Mouse (Mus musculus) CH12.LX (cell line): ENCODE results near the gene 2610507B11Rik. TPM values are rescaled to one million over a fixed set of nuclear protein-coding genes. Genes with fewer than 3 reads are reported as not detected.

Source experiments
- DNase-seq: peaks from one replicate; pipeline ENCODE4 v3.0.0-alpha.2; 2013; ENCODE audit errors: extremely low read depth
- H3K27ac ChIP-seq: 2 replicates; pipeline ENCODE4 v1.5.1; 2012; ENCODE audit warnings: low read depth, mild to moderate bottlenecking, control low read depth, moderate library complexity; ENCODE audit not compliant: insufficient read depth
- H3K27me3 ChIP-seq: replicated peaks from 2 replicates; pipeline ENCODE3; 2012; ENCODE audit warnings: inconsistent platforms
- H3K36me3 ChIP-seq, 2 experiments: replicated peaks in 1 of 2; 2 replicates each; pipeline versions ENCODE3 to v1.6.1; 2012; ENCODE audit warnings: inconsistent platforms in 1 of 2, low read length in 1 of 2, mild to moderate bottlenecking in 1 of 2, mixed read lengths in 1 of 2, moderate library complexity in 1 of 2; ENCODE audit not compliant: control insufficient read depth in 1 of 2, insufficient read depth in 1 of 2
- H3K4me1 ChIP-seq, 2 experiments: 2 replicates each; pipeline ENCODE4 v1.6.1; 2012; ENCODE audit warnings: inconsistent platforms in 1 of 2, moderate library complexity in 1 of 2; ENCODE audit not compliant: insufficient read depth in 2 of 2, control insufficient read depth in 1 of 2
- H3K4me2 ChIP-seq: 2 replicates; pipeline ENCODE4 v1.6.1; 2012; ENCODE audit warnings: low read depth, mild to moderate bottlenecking, control low read depth; ENCODE audit not compliant: poor library complexity, insufficient read depth, severe bottlenecking
- H3K4me3 ChIP-seq, 3 experiments: fragments of 150-350 bp in 1 of 3; sonication (generic) in 1 of 3; replicated peaks in 1 of 3; 2 replicates each; pipeline versions ENCODE3 to v1.5.1; 2011 to 2012; ENCODE audit warnings: low read depth in 2 of 3, low read length in 2 of 3, mild to moderate bottlenecking in 2 of 3, moderate library complexity in 2 of 3, control low read depth in 1 of 3, improper control_type of control experiment in 1 of 3, inconsistent platforms in 1 of 3, mixed read lengths in 1 of 3; ENCODE audit not compliant: poor library complexity in 1 of 3
- H3K79me2 ChIP-seq: replicated peaks from 2 replicates; pipeline ENCODE4 v1.6.1; 2012; ENCODE audit warnings: mild to moderate bottlenecking, moderate library complexity; ENCODE audit not compliant: control insufficient read depth, poor library complexity, insufficient read depth, severe bottlenecking; ENCODE audit errors: extremely low read depth
- H3K9ac ChIP-seq: 2 replicates; pipeline ENCODE4 v1.6.1; 2012; ENCODE audit warnings: low read depth, mild to moderate bottlenecking, control low read depth, moderate library complexity; ENCODE audit not compliant: insufficient read depth
- H3K9me3 ChIP-seq: replicated peaks from 2 replicates; pipeline ENCODE3; 2012; ENCODE audit warnings: low read length, inconsistent platforms, mixed read lengths
- BHLHE40 ChIP-seq: IDR thresholded peaks from 2 replicates; pipeline ENCODE4 v1.6.1; 2011; ENCODE audit warnings: mild to moderate bottlenecking, low read depth, low read length, improper control_type of control experiment
- CHD1 ChIP-seq: IDR thresholded peaks from 2 replicates; pipeline ENCODE4 v1.6.1; 2012; ENCODE audit warnings: low read depth, low read length, improper control_type of control experiment, inconsistent platforms
- CHD2 ChIP-seq: IDR thresholded peaks from 2 replicates; pipeline ENCODE4 v1.6.1; 2011; ENCODE audit warnings: low read length, improper control_type of control experiment
- EP300 ChIP-seq: IDR thresholded peaks from 2 replicates; pipeline ENCODE4 v1.6.1; 2011; ENCODE audit warnings: low read length, improper control_type of control experiment
- ETS1 ChIP-seq: conservative IDR thresholded peaks from 2 replicates; pipeline ENCODE4 v1.6.1; 2012; ENCODE audit warnings: low read depth, mild to moderate bottlenecking, inconsistent platforms, low read length, improper control_type of control experiment, moderate library complexity
- HCFC1 ChIP-seq: IDR thresholded peaks from 2 replicates; pipeline ENCODE4 v1.6.1; 2012; ENCODE audit warnings: low read depth, mild to moderate bottlenecking, inconsistent platforms, low read length, improper control_type of control experiment
- JUND ChIP-seq: conservative IDR thresholded peaks from 2 replicates; pipeline ENCODE4 v1.6.1; 2011; ENCODE audit warnings: low read depth, low read length, improper control_type of control experiment
- KAT2A ChIP-seq: IDR thresholded peaks from 2 replicates; pipeline ENCODE4 v1.6.1; 2012; ENCODE audit warnings: low read length, improper control_type of control experiment, inconsistent platforms; ENCODE audit not compliant: insufficient replicate concordance
- MAFK ChIP-seq: IDR thresholded peaks from 2 replicates; pipeline ENCODE4 v1.6.1; 2011; ENCODE audit warnings: low read length, improper control_type of control experiment; ENCODE audit not compliant: insufficient replicate concordance
- MAZ ChIP-seq: IDR thresholded peaks from 2 replicates; pipeline ENCODE4 v1.6.1; 2012; ENCODE audit warnings: low read depth, mild to moderate bottlenecking, inconsistent platforms, low read length, improper control_type of control experiment, moderate library complexity
- MEF2A ChIP-seq: IDR thresholded peaks from 2 replicates; pipeline ENCODE4 v1.6.1; 2014; ENCODE audit warnings: low read depth, mild to moderate bottlenecking, inconsistent platforms, low read length, improper control_type of control experiment, borderline replicate concordance
- NELFE ChIP-seq: IDR thresholded peaks from 2 replicates; pipeline ENCODE4 v1.6.1; 2011; ENCODE audit warnings: low read depth, low read length, improper control_type of control experiment
- NRF1 ChIP-seq: IDR thresholded peaks from 2 replicates; pipeline ENCODE4 v1.6.1; 2014; ENCODE audit warnings: low read depth, mild to moderate bottlenecking, inconsistent platforms, low read length, improper control_type of control experiment, moderate library complexity
- POLR2A ChIP-seq: IDR thresholded peaks from 2 replicates; pipeline ENCODE4 v1.6.1; 2011; ENCODE audit warnings: low read depth, mild to moderate bottlenecking, improper control_type of control experiment, low read length
- POLR2AphosphoS2 ChIP-seq: IDR thresholded peaks from 2 replicates; pipeline ENCODE4 v1.6.1; 2011; ENCODE audit warnings: low read depth, low read length, improper control_type of control experiment
- RCOR1 ChIP-seq: conservative IDR thresholded peaks from 2 replicates; pipeline ENCODE4 v1.6.1; 2012; ENCODE audit warnings: low read depth, mild to moderate bottlenecking, inconsistent platforms, low read length, improper control_type of control experiment
- SIN3A ChIP-seq: IDR thresholded peaks from 2 replicates; pipeline ENCODE4 v1.6.1; 2012; ENCODE audit warnings: low read length, improper control_type of control experiment, inconsistent platforms
- SMC3 ChIP-seq: IDR thresholded peaks from 2 replicates; pipeline ENCODE4 v1.6.1; 2011; ENCODE audit warnings: low read depth, low read length, improper control_type of control experiment
- TBP ChIP-seq: conservative IDR thresholded peaks from 2 replicates; pipeline ENCODE4 v1.6.1; 2011; ENCODE audit warnings: low read depth, low read length, improper control_type of control experiment
- USF1 ChIP-seq: IDR thresholded peaks from 2 replicates; pipeline ENCODE4 v1.6.1; 2014; ENCODE audit warnings: low read depth, mild to moderate bottlenecking, inconsistent platforms, low read length, improper control_type of control experiment
- ZKSCAN1 ChIP-seq: IDR thresholded peaks from 2 replicates; pipeline ENCODE4 v1.6.1; 2012; ENCODE audit warnings: low read depth, inconsistent platforms, low read length, improper control_type of control experiment, borderline replicate concordance
- ZMIZ1 ChIP-seq: IDR thresholded peaks from 2 replicates; pipeline ENCODE4 v1.6.1; 2012; ENCODE audit warnings: low read depth, mild to moderate bottlenecking, inconsistent platforms, low read length, improper control_type of control experiment
- ZNF384 ChIP-seq: IDR thresholded peaks from 2 replicates; pipeline ENCODE4 v1.6.1; 2012; ENCODE audit warnings: low read depth, low read length, improper control_type of control experiment, inconsistent platforms
- dilution Hi-C: fragments of 300-500 bp; cut with MboI; formaldehyde crosslinking; loops from 2 replicates; pipeline ENCODE4 v1.14.3; 2020; ENCODE audit warnings: low sequenced_read_pairs; ENCODE audit not compliant: extremely low pct_unique_long_range_greater_than_20kb, extremely low pct_ligation_motif_present
- in situ Hi-C: fragments of 300-500 bp; cut with MboI; formaldehyde crosslinking; loops from 3 replicates; pipeline ENCODE4 v1.14.3; 2019; ENCODE audit warnings: low sequenced_read_pairs, low pct_ligation_motif_present, low pct_unique_long_range_greater_than_20kb, mixed read lengths
- polyA plus RNA-seq: library from polyadenylated mRNA; unstranded; fragments of >175 nt; gene quantifications from 2 replicates; pipeline ENCODE4 v1.2.1, GENCODE M21; 2012; ENCODE audit warnings: low read depth; ENCODE audit not compliant: insufficient read length
- total RNA-seq, 2 experiments: library from RNA; depleted of rRNA; stranded (reverse); fragments of 300-350 nt in 1 of 2; fragments of >200 nt in 1 of 2; gene quantifications; 2 replicates each; pipeline ENCODE4 v1.2.3; 2012 to 2014

Gene 2610507B11Rik
- total and polyA plus RNA-seq, 3 experiments = 58.9 to 96.9 (median 89.3) TPM

GRCm38 (mm10) chr11:78332676-78333075 is 71.1 kb downstream of the 2610507B11Rik start:
- Histone ChIP-seq H3K79me2 (peaks cover 8% of the 10 kb centered on the region; the same call in 1 of the 2 replicates), H3K36me3 (peaks cover 37 to 60% of the 10 kb centered on the region in 2 experiments), H3K4me2 (no peak overlapping the region), H3K27me3 (no peaks in the 10 kb centered on the region), H3K9me3 (peaks cover 4% of the 10 kb centered on the region), H3K4me1 (peaks cover 0 to 14% of the 10 kb centered on the region in 2 experiments; a peak in 2 of 4 replicates), H3K4me3 (no peak overlapping the region), H3K27ac (no peak overlapping the region), H3K9ac (no peak overlapping the region)
- dilution Hi-C loops = no loop called here
- TF ChIP-seq POLR2A (no peak), BHLHE40 (no peak)
- in situ Hi-C loops = no loop called here
- no peak for DNase-seq

DNA sequence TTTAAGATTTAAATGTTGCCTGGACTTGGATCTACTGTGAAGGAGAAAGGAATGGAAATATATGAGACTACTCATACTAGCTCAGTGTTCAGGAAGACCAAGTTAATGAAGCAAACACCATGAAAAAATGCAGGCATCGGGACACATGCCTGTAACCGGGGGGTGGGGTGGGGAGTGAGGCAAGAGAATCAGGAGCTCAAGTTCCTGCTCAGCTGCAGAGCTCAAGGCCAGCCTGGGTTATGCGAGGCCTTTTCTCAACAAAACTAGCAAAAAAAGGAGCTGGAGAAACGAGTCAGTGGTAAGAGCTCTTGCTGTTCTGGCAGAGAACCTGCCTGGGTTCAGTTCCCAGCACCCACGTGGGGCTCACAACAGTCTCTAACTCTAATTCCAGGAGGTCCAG is 72.4 kb downstream of the 2610507B11Rik start:
- peaks cover 0 to 12% of the 10 kb centered on the region in 2 experiments; a peak in 2 of 4 replicates for H3K4me1 ChIP-seq
- dilution Hi-C loops = no loop called here
- peaks cover 6% of the 10 kb centered on the region; the same call in 1 of the 2 replicates for H3K79me2 ChIP-seq
- in situ Hi-C loops = no loop called here
- H3K4me2 ChIP-seq = no peak overlapping the region
- no peak for TF ChIP-seq EP300
- TF ChIP-seq ZMIZ1 = no peak
- TF ChIP-seq MEF2A = no peak
- no peak for TF ChIP-seq KAT2A
- TF ChIP-seq CHD1 = no peak
- TF ChIP-seq ZKSCAN1 = no peak
- TF ChIP-seq MAZ = no peak
- TF ChIP-seq JUND = no peak
- no peak for TF ChIP-seq RCOR1
- TF ChIP-seq SMC3 = no peak
- TF ChIP-seq ZNF384 = no peak
- TF ChIP-seq USF1 = no peak
- TF ChIP-seq, all 38 proteins: peak for 0
- Histone ChIP-seq H3K9ac (no peak overlapping the region), H3K9me3 (peaks cover 4% of the 10 kb centered on the region), H3K27me3 (no peaks in the 10 kb centered on the region), H3K36me3 (peaks cover 41 to 71% of the 10 kb centered on the region in 2 experiments), H3K27ac (no peak overlapping the region), H3K4me3 (no peak overlapping the region)
- DNase-seq = no peak

GRCm38 (mm10) chr11:78337040-78337439 is 75.5 kb downstream of the 2610507B11Rik start:
- Histone ChIP-seq H3K4me2 (no peak overlapping the region), H3K4me1 (no peaks in the 10 kb centered on the region), H3K9ac (no peak overlapping the region), H3K27ac (no peak overlapping the region), H3K79me2 (no peaks in the 10 kb centered on the region), H3K4me3 (no peak overlapping the region), H3K9me3 (peaks cover 4% of the 10 kb centered on the region), H3K27me3 (no peaks in the 10 kb centered on the region), H3K36me3 (peaks cover 64 to 90% of the 10 kb centered on the region in 2 experiments)
- in situ Hi-C loops (no loop called here), dilution Hi-C loops (no loop called here)
- TF ChIP-seq ZKSCAN1 = no peak
- no peak for TF ChIP-seq NELFE
- TF ChIP-seq NRF1 = no peak
- TF ChIP-seq HCFC1 = no peak
- TF ChIP-seq SMC3 = no peak
- no peak for TF ChIP-seq USF1
- no peak for TF ChIP-seq MAFK
- TF ChIP-seq JUND = no peak
- no peak for TF ChIP-seq CHD2
- no peak for TF ChIP-seq TBP
- no peak for TF ChIP-seq SIN3A
- no peak for TF ChIP-seq ETS1
- TF ChIP-seq POLR2AphosphoS2 = no peak
- no peak for DNase-seq
